Mouse (Mus musculus): ENCODE data around the gene Mb21d2. TPM values are rescaled to one million over a fixed set of nuclear protein-coding genes. Genes with fewer than 3 reads are reported as not detected.

Gene Mb21d2
- total RNA-seq, 2 experiments from 2014 or later = 22.6 to 23.0 TPM

- H3K4me3 ChIP-seq = no peak overlapping the region
- no peak for TF ChIP-seq CTCF (conservative IDR thresholded peaks at IDR 0.05)
- H3K27ac ChIP-seq = no peak overlapping the region
- DNase-seq (ENCODE audit: low spot score in 2 of 2) = no peak
Observed at GRCm38 (mm10) chr16:28886201-28886745, 43.2 kb downstream of the Mb21d2 start.

GRCm38 (mm10) chr16:28885474-28885873 is 44.0 kb downstream of the Mb21d2 start:
- DNase-seq (ENCODE audit: low spot score in 2 of 2) = no peak
- no peak overlapping the region for H3K27ac ChIP-seq
- TF ChIP-seq CTCF (conservative IDR thresholded peaks at IDR 0.05) = no peak
- no peak overlapping the region for H3K4me3 ChIP-seq

GRCm38 (mm10) chr16:28884661-28885060 is 44.8 kb downstream of the Mb21d2 start:
- H3K4me3 ChIP-seq = no peak overlapping the region
- no peak for TF ChIP-seq CTCF (conservative IDR thresholded peaks at IDR 0.05)
- H3K27ac ChIP-seq = no peak overlapping the region
- no peak for DNase-seq (ENCODE audit: low spot score in 2 of 2)

- no peak for DNase-seq (ENCODE audit: low spot score in 2 of 2)
- no peak for TF ChIP-seq CTCF (conservative IDR thresholded peaks at IDR 0.05)
- Histone ChIP-seq H3K4me3 (no peak overlapping the region; the same call in 1 of the 2 replicates), H3K27ac (no peak overlapping the region)
Observed at GRCm38 (mm10) chr16:28883649-28884048, 45.8 kb downstream of the Mb21d2 start.

- no peak for TF ChIP-seq CTCF (conservative IDR thresholded peaks at IDR 0.05)
Observed at GRCm38 (mm10) chr16:28882687-28883428, 46.6 kb downstream of the Mb21d2 start.

GRCm38 (mm10) chr16:28881787-28882186 is 47.7 kb downstream of the Mb21d2 start:
- DNase-seq (ENCODE audit: low spot score in 2 of 2) = no peak
- no peak overlapping the region for H3K4me3 ChIP-seq
- no peak for TF ChIP-seq CTCF (conservative IDR thresholded peaks at IDR 0.05)
- no peak overlapping the region for H3K27ac ChIP-seq

More at GRCm38 (mm10) chr16:28882687-28883428, 46.6 kb downstream of the Mb21d2 start:
- H3K4me3 ChIP-seq = no peak overlapping the region
- no peak overlapping the region for H3K27ac ChIP-seq
- DNase-seq (ENCODE audit: low spot score in 2 of 2) = no peak

GRCm38 (mm10) chr16:28880756-28881155 is 48.7 kb downstream of the Mb21d2 start:
- no peak for DNase-seq (ENCODE audit: low spot score in 2 of 2)
- TF ChIP-seq CTCF (conservative IDR thresholded peaks at IDR 0.05) = no peak
- Histone ChIP-seq H3K4me3 (no peak overlapping the region), H3K27ac (no peak overlapping the region)

- DNase-seq (ENCODE audit: low spot score in 2 of 2) = peak in 1 of 2 experiments; percentile 53
- no peak for TF ChIP-seq CTCF (conservative IDR thresholded peaks at IDR 0.05)
- H3K27ac ChIP-seq = no peak overlapping the region
- H3K4me3 ChIP-seq = no peak overlapping the region
Observed at GRCm38 (mm10) chr16:28880307-28880681, 49.2 kb downstream of the Mb21d2 start.

GRCm38 (mm10) chr16:28879636-28880306 is 49.7 kb downstream of the Mb21d2 start:
- H3K27ac ChIP-seq = no peak overlapping the region
- no peak for DNase-seq (ENCODE audit: low spot score in 2 of 2)
- no peak for TF ChIP-seq CTCF (conservative IDR thresholded peaks at IDR 0.05)
- no peak overlapping the region for H3K4me3 ChIP-seq

- no peak for DNase-seq (ENCODE audit: low spot score in 2 of 2)
- Histone ChIP-seq H3K27ac (peak overlapping the region; percentile 24; the same call in 1 of the 2 replicates), H3K4me3 (no peak overlapping the region)
- TF ChIP-seq CTCF (conservative IDR thresholded peaks at IDR 0.05) = no peak
Observed at GRCm38 (mm10) chr16:28877162-28877662, 52.3 kb downstream of the Mb21d2 start.

GRCm38 (mm10) chr16:28873404-28873895 is 56.0 kb downstream of the Mb21d2 start:
- DNase-seq (ENCODE audit: low spot score in 2 of 2) = no peak
- no peak overlapping the region for H3K4me3 ChIP-seq
- TF ChIP-seq CTCF (conservative IDR thresholded peaks at IDR 0.05) = no peak

GRCm38 (mm10) chr16:28870860-28871259 is 58.6 kb downstream of the Mb21d2 start:
- DNase-seq (ENCODE audit: low spot score in 2 of 2) = no peak
- no peak overlapping the region for H3K4me3 ChIP-seq

More at GRCm38 (mm10) chr16:28873404-28873895, 56.0 kb downstream of the Mb21d2 start:
- no peak overlapping the region for H3K27ac ChIP-seq

GRCm38 (mm10) chr16:28870456-28870855 is 59.0 kb downstream of the Mb21d2 start:
- Histone ChIP-seq H3K4me3 (no peak overlapping the region), H3K27ac (no peak overlapping the region)
- TF ChIP-seq CTCF (conservative IDR thresholded peaks at IDR 0.05) = no peak
- DNase-seq (ENCODE audit: low spot score in 2 of 2) = no peak

More at GRCm38 (mm10) chr16:28870860-28871259, 58.6 kb downstream of the Mb21d2 start:
- TF ChIP-seq CTCF (conservative IDR thresholded peaks at IDR 0.05) = no peak
- H3K27ac ChIP-seq = no peak overlapping the region

All from layer of hippocampus, adult 2 months (tissue).